Mouse (Mus musculus): ENCODE results near the gene Zfp831.

- no peak for TF ChIP-seq CTCF (IDR thresholded peaks at IDR 0.05; ENCODE audit: low read depth)
- TF ChIP-seq EP300 (IDR thresholded peaks at IDR 0.05; ENCODE audit: low read depth) = no peak
Measured at GRCm38 (mm10) chr2:174606376-174606775, 37.0 kb upstream of the Zfp831 start.

Measured in liver, embryonic 14.5 days (tissue).